Mouse (Mus musculus): Measurements from ENCODE around the gene Proca1. TPM values are rescaled to one million over a fixed set of nuclear protein-coding genes. Genes with fewer than 3 reads are reported as not detected.

The Proca1 gene
- total RNA-seq (2021) = 10 to 100 TPM; 14.6 to 22.9 TPM
- long read RNA-seq, experiment 1, transcript Proca1-201 (3 exons, 960 nt) = major isoform, 6 of 6 reads
- long read RNA-seq, experiment 1, partial matches to known transcripts = 0 of 6 reads
- long read RNA-seq, experiment 1, other reads (novel, unspliced or antisense) = 0 of 6 reads
- long read RNA-seq, experiment 2, partial matches to known transcripts = 1 of 6 reads
- long read RNA-seq, experiment 2, other reads (novel, unspliced or antisense) = 0 of 6 reads

DNA sequence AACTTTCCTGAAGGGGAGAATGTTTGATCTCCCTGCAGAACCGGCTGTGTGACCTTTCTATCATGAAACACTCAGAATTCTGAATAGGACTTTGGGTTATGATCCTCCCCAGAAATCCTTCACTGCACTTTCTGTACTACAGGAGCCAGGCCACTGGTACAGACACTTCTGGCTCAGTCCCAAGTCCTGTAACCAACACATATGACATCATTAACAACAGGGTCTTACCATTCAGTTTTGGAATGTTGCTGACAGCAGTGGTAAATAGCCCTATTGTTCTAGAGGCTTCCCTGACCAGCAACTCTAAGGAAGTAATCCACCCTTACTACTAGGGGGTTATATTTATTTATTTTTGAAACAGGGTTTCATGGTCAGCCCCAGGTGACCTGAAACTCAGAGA is at the start of gene Proca1:
Proca1 (plus strand) TSS at position 280 of the 400 bp plus-strand sequence.
- no peak for DNase-seq (ENCODE audit: low spot score in 2 of 2)

DNA sequence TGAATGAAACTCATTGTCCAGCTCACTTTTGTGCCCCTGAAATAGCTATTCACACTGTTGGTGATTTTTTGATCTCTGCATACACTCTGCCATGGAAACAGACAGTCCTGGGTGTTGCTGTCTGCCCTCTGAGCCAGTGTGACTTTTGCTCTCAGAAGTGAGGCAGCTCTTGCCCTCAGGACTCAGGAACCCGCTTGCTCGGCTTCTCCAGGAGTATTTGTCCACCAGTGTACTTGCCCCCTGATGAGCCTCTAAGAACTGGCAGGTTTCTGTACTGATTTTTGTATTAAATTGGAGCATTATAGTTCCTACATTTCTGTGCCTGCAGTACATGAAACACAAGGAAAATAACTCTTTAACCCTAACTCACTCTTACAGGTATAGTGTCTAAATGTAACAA is 49.7 kb upstream of the Proca1 start:
- no peak for DNase-seq (ENCODE audit: low spot score in 2 of 2)

DNA sequence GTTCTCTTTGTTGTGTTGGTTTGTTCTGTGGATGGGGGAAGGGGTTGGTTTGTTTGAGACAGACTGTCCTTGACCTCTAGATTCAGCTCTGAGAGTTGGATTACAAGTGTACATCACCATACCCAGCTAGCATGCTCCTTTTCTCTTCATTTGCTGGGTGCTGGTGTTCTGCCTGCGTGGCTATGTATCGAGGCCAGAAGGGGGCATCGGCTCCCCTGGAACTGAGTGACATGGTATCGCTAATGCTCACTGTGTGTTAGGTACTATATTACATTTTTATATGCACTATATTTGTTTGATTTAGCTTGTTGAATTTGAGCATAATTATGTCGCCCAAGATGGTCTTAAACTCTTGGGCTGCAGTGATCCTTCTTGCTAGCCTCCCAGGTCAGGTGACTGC is 47.0 kb upstream of the Proca1 start:
- DNase-seq (ENCODE audit: low spot score in 2 of 2) = no peak

DNA sequence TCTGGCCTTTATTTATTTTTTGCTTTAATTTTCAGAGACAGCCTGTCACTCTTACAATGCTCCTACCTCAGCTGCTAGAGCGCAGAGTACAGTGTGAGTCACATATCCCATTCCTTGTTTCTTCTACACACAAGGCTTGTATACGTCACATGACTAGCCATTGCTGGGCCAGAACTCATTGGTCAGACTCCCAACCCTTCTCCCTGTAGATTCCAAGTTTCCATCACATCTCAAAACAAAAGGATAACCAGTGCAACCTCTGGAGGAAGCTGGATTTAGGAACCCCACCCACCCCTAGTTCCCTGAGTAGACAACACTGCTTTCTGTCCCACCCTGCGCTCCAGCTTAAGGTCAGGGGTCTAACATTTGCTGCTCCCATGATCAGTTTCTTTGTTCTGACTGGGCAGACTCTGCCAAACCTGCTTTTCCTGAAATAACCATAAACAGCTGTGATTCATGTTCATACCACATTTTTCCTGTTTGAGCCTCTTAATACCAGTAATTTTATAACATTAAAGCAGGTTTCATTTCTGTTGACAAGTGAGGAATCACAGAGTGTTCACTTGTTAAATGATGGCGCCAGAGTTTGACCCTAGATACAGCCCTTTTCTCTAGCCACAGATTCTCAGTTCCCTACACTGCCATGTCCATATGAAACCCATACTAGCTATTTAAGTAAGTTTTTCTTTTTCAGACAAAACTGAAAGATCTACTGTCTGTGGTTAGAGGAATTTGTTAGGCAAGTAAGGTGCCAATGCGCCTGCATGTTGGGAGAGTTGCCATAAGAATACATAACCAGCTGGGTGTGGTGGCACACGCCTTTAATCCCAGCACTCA is 46.3 kb upstream of the Proca1 start:
- DNase-seq (ENCODE audit: low spot score in 2 of 2) = no peak

DNA sequence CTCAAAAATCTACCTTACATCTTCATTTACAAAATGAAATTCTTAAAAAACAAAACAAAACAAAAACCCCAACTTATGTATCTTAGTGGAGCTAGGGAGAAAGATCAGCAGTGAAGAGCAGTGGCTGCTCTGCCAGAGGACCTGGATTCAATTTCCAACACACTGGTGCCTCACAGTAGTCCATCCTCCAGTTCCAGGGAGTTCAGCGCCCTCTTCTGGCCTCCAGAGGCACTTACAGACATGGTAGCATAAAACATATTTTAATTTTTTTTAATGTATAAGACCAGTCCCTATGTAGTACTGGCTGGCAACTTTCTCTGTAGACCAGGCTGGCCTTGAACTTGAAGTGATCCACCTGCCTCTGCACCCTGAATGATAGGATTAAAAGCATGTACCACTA is 42.0 kb upstream of the Proca1 start:
- no peak for DNase-seq (ENCODE audit: low spot score in 2 of 2)

DNA sequence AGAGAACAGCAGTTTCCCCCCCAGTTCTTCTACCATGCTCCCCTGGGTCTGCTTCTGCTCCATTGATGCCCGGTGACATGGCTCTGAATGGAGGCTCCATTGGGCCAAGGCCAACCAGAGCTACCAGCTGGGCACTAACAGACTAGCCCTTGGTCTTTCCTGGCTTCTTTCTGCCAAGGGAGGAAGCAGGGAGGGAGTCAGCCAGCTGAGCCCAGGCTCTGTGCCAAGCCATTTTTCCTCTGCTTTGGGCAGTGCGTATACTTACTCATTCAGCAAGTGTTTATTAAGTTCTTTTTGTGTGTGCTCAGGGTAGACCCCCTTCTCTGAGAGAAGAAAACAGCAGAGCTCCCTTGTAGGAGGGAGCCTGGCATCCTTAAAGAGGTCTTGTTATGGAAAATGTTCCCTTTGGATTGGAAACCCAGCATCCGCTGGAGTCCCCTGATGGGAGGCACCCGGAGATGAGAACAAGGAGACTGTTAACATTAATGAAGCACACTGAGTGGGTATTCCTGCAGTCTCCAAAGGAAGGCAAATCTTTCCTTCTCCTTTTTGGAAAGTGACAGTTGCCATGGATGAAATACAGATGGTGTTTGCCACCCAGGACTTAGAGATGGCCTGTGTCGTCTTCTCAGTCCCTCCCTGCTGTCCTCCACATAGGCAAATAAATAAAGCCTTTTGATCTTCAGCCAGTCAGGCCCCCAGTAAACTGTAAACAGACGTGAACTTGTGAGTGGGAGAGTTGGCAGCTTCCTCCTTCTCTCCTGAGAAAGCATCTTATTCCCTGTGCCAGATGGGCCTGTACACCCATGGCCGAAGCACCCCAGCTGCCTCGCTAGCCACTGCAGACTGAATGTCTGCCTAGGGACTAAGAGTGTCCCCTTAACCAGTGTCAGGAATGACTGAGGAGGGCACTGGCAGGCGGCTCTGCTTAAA is 40.6 kb upstream of the Proca1 start:
- peak in 1 of 2 experiments; percentile 52 for DNase-seq (ENCODE audit: low spot score in 2 of 2)

DNA sequence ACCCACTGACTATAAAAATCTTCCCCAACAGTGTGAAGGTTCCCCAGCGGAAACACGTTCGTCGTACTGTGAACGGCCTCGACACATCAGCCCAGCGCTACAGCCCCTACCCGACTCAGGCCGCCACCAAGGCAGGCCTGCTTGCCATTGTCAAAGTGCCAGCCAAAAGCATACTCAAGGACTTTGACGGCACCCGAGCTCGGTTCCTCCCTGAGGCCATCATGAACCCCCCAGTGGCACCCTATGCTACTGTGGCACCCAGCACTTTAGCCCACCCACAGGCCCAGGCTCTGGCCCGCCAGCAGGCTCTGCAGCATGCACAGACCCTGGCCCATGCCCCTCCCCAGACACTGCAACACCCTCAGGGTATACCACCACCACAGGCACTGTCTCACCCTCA is 39.4 kb upstream of the Proca1 start:
- no peak for DNase-seq (ENCODE audit: low spot score in 2 of 2)

DNA sequence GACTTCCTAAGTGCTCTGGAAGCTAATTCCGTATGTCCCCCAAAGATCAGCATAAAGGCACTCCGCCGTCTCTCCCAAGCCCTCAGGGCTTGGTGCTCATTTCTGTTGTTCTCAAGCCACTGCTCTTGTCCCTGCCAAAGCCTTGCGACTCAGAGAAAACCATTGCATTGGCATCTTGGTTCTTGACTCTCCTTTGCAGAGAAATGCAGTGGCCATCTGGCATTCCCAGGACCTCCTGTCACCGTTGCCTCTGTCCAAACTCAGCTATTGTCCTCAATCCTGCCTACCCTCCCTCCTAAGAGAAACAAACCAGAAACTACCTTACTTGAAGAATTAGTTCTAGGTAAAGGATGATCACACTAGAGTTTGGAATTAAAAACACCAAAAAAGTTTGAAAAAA is 37.5 kb upstream of the Proca1 start:
- no peak for DNase-seq (ENCODE audit: low spot score in 2 of 2)

DNA sequence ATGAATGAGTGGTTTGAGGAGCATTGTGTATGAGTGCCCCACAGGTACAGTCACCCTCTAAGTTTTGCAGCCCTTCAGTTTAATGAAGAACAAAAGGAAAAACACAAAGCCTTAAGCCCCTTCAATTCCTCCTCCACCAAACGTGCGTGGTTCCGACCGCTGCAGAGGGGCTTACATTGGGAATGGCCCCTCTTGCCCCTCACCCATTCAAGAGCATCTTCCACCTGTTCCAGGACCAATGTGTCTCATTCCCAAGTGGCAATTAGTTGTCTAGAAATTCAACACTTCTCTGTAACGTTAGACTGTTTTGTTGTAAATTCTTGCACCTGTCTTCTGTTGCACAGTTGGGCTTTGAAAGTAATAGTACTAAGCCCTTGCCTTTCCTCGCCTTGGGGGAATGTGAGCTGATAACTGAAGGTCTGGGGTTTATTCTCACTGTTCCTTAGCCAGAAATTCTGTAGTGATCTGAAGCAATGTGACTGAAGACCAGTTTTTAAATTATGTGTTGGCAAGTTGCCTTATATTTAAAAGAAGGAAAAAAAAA is 37.0 kb upstream of the Proca1 start:
- DNase-seq (ENCODE audit: low spot score in 2 of 2) = no peak

DNA sequence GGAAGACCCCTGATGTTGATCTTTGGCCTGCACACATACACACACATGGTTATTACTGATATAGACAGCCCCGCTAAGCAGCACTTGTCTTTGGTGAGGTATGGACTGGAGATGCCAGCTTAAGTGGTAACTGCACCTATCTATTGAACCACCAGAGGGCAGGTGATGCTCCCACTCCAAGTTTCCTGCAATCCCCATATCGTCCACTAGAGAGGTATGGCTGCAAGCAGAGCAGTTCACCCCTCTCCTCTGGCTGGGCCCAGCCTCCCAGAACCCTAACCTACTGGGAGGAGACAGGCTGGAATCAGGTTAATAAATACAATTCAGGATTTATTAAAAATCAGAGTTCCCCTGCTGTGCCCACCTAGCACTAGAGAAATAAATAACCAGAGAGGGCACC is 34.1 kb upstream of the Proca1 start:
- peak in 1 of 2 experiments; percentile 63 for DNase-seq (ENCODE audit: low spot score in 2 of 2)

DNA sequence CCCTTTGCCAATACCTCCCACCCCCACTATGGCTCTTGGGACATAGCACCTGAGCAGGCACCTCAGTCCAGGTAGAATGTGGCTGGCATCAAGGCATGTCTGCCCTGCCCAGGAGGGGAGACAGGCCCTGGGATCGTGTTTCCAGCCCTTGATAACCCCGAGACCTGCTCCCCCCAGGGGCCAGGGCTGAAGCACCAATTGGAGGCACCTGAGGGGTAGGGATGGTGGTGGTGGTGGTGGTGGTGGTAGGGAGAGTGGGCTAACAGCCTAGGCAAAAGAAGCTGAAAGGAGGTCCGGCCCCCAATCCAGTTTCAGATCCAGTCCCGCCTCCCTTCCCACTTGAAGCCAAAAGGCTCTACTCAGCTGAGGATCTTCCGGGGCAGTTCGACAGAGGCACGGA is 33.6 kb upstream of the Proca1 start:
- no peak for DNase-seq (ENCODE audit: low spot score in 2 of 2)

DNA sequence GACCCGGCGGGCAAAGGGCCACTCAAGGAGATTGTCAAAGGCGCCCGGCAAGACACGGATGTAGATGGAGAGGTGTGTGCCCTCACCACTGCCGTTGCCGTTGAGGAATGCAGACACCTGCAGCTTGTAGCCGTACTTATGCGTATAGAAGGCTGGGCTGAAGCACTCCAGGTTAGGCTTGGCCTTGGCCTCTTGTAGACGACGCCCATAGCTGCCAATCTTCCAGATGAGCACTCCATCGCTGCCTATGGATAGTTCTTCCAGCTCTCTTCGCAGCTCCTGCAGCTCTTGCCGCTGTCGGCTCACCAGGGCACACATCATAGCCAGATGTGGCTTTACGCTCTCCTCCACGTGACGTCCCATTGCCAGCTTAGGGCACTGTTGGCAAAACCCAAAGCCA is 33.0 kb upstream of the Proca1 start:
- DNase-seq (ENCODE audit: low spot score in 2 of 2) = no peak

DNA sequence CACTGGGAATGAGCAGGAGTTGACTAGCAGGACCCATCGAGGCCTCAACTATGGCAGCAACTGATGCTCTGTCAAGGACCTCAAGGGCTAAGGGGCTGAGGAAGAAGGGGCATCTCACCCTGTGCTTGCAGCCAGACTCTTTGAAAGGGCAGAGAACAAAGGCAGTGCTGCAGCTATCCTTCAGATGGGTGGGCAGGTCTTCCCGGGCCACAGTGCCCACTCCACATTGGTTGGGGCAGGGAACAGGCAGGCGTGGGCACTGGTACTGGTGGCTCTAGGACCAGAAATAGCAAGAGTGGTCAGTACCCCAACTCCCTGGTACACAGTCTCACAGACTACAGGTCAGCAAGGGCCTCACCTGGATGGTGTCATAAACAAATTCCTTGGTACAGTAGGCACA is 32.5 kb upstream of the Proca1 start:
- no peak for DNase-seq (ENCODE audit: low spot score in 2 of 2)

DNA sequence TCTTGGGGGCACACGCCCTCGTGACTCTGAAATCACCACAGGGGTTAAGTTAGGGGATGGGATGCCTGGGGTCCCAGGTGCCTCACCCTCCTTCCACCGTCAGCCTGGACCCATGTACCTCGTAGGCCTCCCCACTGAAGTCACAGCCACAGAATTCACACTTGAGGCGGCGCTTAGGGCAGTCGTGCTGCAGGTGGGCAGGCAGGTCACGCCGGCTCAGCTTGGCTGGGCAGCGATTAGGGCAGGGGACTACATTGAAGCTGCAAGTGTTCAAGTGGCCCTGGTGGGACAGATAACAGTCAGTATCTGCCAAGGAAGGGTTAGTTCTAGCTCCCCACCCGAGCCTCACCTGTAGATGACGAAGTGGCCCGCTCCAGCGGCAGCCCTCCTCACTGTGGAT is 32.0 kb upstream of the Proca1 start:
- DNase-seq (ENCODE audit: low spot score in 2 of 2) = no peak

DNA sequence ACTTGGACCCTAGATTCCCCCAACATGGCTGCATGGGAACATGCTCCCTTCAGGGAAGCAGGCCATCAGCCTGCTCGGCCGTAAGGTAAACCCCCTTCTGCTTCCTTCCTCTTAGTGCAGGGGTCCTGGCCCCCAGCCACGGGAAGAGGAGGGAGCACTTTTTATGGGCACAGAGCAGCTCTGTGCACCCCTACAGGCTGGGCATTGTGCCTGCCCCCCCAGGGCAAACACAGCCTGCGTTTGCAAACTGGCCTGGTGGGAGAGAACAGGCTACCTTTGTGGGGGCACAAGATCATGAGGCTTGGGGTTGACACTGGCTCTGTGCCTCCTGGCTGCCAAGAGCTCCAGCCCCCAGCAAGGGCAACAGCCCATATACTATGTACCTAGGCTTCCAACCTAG is 31.2 kb upstream of the Proca1 start:
- no peak for DNase-seq (ENCODE audit: low spot score in 2 of 2)

DNA sequence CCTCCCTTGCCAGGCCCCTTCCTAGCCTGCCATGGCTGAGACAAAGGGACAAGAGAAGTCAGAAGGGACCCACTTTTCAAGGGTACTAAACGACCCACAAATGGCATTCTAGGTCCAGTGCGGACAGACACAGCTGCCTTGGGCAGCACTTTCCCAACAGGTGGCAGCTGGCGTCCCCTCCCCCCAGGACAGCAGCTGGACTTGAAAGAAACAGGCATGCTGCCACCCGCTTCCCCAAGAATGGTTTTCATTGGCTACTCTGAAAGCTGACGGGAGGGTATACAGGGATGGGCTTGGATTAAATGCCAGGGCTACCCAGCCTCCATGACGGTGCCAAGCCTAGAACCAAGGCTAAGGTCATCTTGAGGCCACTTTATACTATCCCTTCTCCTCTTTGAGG is 30.7 kb upstream of the Proca1 start:
- DNase-seq (ENCODE audit: low spot score in 2 of 2) = no peak

DNA sequence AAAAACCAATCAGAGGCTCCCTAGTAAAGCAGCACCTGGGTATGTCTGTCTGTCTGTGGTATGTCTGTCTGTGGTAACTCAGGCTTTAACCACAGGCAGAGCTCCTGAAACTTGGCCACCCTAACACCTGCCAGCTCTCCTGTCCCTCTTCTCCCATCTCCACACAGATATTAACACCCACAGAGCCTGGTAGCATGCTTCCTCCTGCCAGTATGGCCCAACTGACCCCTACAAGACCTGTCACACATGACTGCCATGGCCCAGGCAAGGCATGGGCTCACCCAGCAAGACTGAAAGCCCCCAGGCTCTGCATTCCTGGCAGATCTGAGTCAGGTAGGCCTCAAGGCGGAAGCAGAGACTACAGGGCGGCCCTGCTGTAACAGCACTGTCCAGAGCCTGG is 30.1 kb upstream of the Proca1 start:
- DNase-seq (ENCODE audit: low spot score in 2 of 2) = no peak

DNA sequence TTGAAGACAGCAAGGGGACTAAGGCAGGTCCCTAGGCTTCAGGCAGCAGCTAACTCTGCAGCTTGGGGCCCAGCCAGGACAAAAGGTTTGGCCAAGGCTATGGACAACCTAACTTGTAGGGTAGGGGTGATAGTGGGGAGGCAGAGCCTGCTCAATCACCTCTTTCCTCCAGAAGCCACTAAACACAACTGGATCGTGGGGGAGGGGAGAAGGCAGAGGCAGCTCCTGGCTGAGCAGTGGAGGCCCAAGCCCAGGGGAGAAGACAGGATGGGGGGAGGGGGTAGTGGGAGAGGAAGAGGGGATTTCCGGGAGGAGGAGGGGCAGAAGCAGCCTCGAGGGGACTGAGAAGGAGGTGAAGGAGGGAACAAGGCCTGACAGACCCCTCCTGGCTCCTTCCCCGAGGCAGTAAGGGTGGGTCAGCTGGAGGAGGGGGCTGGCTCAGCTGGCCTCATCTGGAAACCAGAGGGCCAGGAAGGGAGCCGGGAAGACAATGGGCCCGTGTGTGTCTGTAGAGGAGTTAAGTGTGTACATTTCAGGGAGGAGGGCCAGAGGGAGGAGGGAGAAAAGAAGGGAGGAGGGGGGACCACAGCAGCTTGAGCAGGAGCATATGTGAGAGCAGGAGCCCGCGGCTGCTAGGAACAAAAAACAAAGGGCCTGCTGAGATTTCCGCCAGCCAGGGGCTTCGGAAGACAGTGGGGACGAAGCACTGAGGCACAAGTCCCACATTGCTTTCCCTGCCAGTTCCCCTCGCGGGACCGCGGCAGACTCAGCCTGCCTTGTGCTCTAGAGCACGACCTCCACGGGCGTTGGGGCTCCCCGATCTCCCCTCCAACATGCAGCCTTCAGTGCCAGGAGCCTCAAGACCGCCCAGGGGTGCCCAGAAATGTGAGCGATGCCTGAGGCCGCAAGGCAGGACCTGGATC is 29.2 kb upstream of the Proca1 start:
- DNase-seq (ENCODE audit: low spot score in 2 of 2) = peak in 1 of 2 experiments; percentile 53

DNA sequence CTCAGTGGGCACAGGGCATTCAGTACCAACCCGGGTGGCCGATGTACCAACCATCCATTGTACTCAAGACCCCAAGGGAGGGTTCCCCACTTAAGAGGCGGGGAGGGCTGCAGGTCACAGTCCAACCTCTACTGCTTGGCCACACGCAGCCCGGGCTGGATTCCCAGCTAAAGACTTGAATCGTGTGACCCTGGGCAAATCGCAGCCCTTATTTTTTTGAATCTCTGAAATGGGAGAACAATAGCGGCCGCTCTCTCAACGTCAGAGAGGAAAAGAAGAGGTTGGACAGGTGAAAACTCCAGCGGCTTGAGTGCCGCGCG is 28.6 kb upstream of the Proca1 start:
- DNase-seq (ENCODE audit: low spot score in 2 of 2) = no peak
